Mouse (Mus musculus): ENCODE results near the gene Elp5.

DNA sequence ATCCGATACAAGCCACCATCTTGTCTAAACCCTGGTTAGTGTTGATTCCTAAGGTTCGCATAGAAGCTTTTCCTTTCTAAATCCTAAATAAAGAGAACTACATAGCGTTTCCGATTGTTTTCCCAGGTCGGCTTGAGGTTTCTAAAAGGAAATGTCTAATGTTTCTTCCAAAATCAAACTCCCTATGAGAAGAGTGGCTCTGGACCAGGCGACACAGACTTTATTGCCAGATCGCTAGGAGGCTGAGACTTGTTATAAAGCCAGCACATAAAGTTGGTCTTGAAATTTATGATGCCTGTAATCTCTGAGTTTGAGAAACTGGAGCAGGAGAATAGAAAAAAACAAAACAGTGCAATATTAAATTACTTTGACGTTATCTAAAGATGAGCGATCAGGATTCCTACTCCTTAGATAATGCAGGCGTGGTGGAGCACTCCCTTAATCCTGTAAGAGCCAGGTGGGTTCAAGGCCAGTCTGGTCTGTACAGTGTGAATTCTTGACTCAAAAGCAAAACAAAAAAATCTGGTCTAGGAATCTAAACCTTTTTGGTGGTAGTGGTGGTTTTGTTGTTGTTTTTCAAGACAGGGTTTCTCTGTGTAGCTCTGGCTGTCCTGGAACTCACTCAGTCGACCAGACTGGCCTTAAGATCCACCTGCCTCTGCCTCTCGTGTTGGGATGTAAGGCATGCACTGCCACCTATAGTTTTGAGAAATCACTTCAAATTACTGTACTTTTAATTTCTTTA lies 60.1 kb downstream of the Elp5 start:
- TF ChIP-seq CTCF (IDR thresholded peaks at IDR 0.05; ENCODE audit: insufficient read depth, low read depth, low read length) (no peak), POLR2A (IDR thresholded peaks at IDR 0.05; ENCODE audit: insufficient read depth, low read depth, low read length) (no peak)
